Mouse (Mus musculus) central nervous system, embryonic 11.5 days (tissue): Measurements from ENCODE around the gene Gimap4. TPM values are rescaled to one million over a fixed set of nuclear protein-coding genes. Genes with fewer than 3 reads are reported as not detected.

ENCODE experiments used
- polyA plus RNA-seq: library from polyadenylated mRNA; depleted of rRNA; stranded (reverse); fragments of >200 nt; gene quantifications from 2 replicates; pipeline ENCODE4 v1.2.3, GENCODE M21; 2012; rRNA removed

Gene Gimap4
- polyA plus RNA-seq = 4.4 and 5.2 TPM in 2 replicates

DNA sequence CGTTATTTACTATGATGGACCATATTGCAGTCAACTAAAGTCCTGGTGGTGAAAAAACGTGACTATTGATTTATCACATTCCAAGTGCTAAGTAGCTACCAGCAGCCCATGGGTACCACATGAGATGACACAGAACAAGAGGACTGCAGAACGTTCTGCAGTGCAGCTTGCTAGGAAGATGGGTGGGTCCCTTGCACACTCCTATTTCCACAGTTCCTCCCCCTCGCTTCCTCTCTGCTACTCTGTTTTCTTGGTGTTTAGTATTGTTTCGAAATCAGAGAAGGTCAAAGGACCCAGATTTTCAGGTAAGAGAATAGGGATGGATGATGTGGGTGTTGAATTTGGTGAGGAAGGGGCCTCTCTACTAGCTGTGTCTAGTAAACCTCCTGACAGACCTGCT lies at the start of gene Gimap4:
TSS of gene Gimap4 (plus strand) at position 231 of the 400 bp plus-strand sequence.

GRCm38 (mm10) chr6:48646995-48647394 lies 37.4 kb upstream of the Gimap4 start, which contains the start of gene Gimap8:
Gimap8 (plus strand) TSS chr6:48647234.

DNA sequence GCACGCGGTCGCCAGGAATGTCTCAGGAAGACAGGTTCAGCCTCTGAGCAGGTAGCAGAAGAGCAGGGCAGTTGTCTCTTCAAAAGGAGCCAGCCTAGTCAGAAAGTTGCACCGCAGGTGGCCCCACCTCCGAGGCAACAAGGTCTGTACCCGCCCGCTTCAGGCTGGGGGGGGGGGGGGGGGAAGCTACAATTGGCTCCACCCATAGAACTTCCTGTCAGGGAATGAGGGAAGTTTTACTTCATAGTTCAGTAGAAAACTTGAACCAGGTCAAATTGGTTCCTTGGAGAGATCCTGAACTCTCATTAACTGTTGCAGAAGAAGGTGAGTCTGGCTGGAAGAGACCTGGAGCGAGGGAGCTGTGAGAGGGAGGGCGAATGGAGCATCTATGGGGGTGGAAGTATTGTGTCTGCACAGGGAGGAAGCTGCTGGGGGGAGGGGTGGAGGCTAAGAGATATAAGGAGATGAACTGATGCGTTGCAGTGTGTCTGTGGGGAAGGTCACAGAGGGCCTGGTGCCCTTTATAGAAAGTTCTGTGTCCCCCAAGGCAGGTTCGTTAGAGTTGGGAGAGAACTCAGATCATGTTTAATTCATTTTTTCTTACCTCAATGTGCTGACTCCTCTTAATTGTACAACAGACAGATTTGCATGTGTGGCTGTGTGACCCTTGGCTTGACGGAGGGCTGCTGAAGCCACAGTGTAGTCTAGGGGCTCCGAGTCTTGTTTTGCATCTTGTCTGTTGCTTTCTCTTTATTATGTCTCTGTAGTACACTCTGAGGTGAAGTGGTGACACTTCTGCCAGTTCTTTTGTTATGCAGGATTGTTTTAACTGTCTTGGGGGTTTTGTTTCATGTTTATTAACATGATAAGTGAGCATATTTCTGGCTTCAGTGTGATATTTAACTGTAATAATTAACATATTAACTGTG lies 8.2 kb upstream of the Gimap4 start, which contains the start of gene Gimap9:
TSS of gene Gimap9 (plus strand) at position 199 of the 929 bp plus-strand sequence.

GRCm38 (mm10) chr6:48718455-48718854 lies 34.1 kb downstream of the Gimap4 start, which contains the start of the genes Gm28053 and Gimap7:
Gm28053 (plus strand) TSS chr6:48718607.
Gimap7 (plus strand) TSS chr6:48718621.

DNA sequence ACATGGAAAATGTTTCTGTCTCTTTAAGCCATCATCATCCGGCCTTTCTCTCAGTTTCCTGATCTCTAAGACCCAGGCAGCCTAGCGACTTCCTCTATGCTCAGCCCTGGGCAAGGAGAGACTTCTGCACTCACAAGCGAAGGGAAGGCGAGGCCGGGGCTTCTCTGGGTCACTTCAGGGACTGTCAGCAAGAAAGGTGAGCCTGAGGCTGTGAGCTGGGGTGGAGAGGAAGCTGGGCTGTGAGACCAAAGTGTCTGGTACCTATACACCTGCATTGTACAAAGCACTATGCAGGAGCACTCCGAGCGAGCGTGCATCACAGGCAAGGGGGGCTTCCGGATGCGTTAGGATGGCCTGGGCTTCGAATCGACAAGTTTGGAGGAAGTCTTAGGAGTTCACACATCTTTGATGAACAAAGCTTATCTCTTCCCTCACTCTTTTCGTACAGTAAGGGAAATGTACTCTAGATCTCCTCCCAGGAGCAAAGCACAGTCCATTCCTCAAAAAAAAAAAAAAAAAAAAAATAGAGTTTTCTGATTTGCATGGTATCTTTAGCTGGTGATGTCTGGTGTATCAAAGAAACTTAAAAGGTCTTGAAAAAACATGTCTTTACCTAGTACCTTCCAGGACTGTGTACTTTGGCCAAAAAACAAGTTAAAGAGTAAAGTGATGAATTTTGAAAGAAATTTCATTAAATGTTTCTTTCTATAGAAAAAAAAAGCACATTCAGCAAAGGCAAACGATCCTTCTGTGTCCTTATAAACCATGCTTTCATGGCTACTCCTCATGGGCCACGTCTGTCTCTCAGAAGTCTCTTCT lies 54.8 kb downstream of the Gimap4 start, which contains the start of gene Gimap1:
TSS of gene Gimap1 (plus strand) at position 94 of the 819 bp plus-strand sequence.

Other genes with a start within 250 kb of the Gimap4 start
- gene Zfp467, start 238.7 kb upstream of the Gimap4 start, polyA plus RNA-seq = 21.1 and 27.9 TPM in 2 replicates
- gene Sspo, start 236.3 kb upstream of the Gimap4 start, polyA plus RNA-seq = 0.85 and 1.4 TPM in 2 replicates
- gene Atp6v0e2, start 146.9 kb upstream of the Gimap4 start, polyA plus RNA-seq = 42.1 and 44.0 TPM in 2 replicates
- gene Lrrc61, start 129.8 kb upstream of the Gimap4 start, polyA plus RNA-seq = 19.2 and 19.4 TPM in 2 replicates
- 2.2 and 5.1 TPM in 2 replicates for gene Rarres2, start 111.8 kb upstream of the Gimap4 start, polyA plus RNA-seq
- not detected in 2 replicates for gene Gm45021, start 94.9 kb upstream of the Gimap4 start, polyA plus RNA-seq
- gene Repin1, start 90.7 kb upstream of the Gimap4 start, polyA plus RNA-seq = 38.4 and 41.8 TPM in 2 replicates
- not detected in 2 replicates for gene Gm44965, start 90.6 kb upstream of the Gimap4 start, polyA plus RNA-seq
- 6.4 and 7.9 TPM in 2 replicates for gene Zfp775, start 82.5 kb upstream of the Gimap4 start, polyA plus RNA-seq
- gene AI854703, start 57.8 kb upstream of the Gimap4 start, polyA plus RNA-seq = 0.78 and 1.4 TPM in 2 replicates
- gene Gimap8, start 37.3 kb upstream of the Gimap4 start, polyA plus RNA-seq = 1.2 and 1.7 TPM in 2 replicates
- 4.7 and 5.9 TPM in 2 replicates for gene Gimap9, start 8.4 kb upstream of the Gimap4 start, polyA plus RNA-seq
- 6.3 and 9.2 TPM in 2 replicates for gene Gimap6, start 23.7 kb downstream of the Gimap4 start, polyA plus RNA-seq
- 1.5 and 2.4 TPM in 2 replicates for gene Gm28053, start 34.1 kb downstream of the Gimap4 start, polyA plus RNA-seq
- gene Gimap7, start 34.1 kb downstream of the Gimap4 start, polyA plus RNA-seq = not detected in 2 replicates
- 2.4 TPM in 2 replicates for gene Gimap1, start 54.5 kb downstream of the Gimap4 start, polyA plus RNA-seq
- gene Gimap5, start 61.6 kb downstream of the Gimap4 start, polyA plus RNA-seq = 0.83 and 1.3 TPM in 2 replicates
- 0.06 TPM in 1 of 2 replicates, not detected in the other for gene Gimap3, start 86.3 kb downstream of the Gimap4 start, polyA plus RNA-seq
- gene Tmem176a, start 156.4 kb downstream of the Gimap4 start, polyA plus RNA-seq = 17.0 and 25.2 TPM in 2 replicates
- gene Tmem176b, start 156.9 kb downstream of the Gimap4 start, polyA plus RNA-seq = 47.0 and 85.5 TPM in 2 replicates
- not detected in 2 replicates for gene Aoc1, start 188.3 kb downstream of the Gimap4 start, polyA plus RNA-seq
- not detected in 2 replicates for gene 1600015I10Rik, start 245.3 kb downstream of the Gimap4 start, polyA plus RNA-seq